Mouse (Mus musculus) forebrain, embryonic 12.5 days (tissue): ENCODE results near the gene Dnah2. TPM values are rescaled to one million over a fixed set of nuclear protein-coding genes. Genes with fewer than 3 reads are reported as not detected.

Experiments used
- ATAC-seq: fragments of 200-750 bp; cut with Nextera tagmentation; 2 replicates; pipeline ENCODE4 v1.8.0; 2017; ENCODE audit warnings: moderate TSS enrichment; ENCODE audit not compliant: low FRiP score
- H3K27ac ChIP-seq: fragments of 300-500 bp; sonication (generic); 2 replicates; pipeline ENCODE4 v1.5.1; 2016; ENCODE audit warnings: mild to moderate bottlenecking
- H3K27me3 ChIP-seq: fragments of 300-500 bp; sonication (generic); 2 replicates; pipeline ENCODE4 v1.6.1; 2016; ENCODE audit warnings: mild to moderate bottlenecking
- H3K36me3 ChIP-seq: fragments of 300-500 bp; sonication (generic); replicated peaks from 2 replicates; pipeline ENCODE4 v1.6.1; 2016; ENCODE audit warnings: mild to moderate bottlenecking
- H3K4me1 ChIP-seq: fragments of 300-500 bp; sonication (generic); 2 replicates; pipeline ENCODE4 v1.6.1; 2016
- H3K4me2 ChIP-seq: fragments of 300-500 bp; sonication (generic); 2 replicates; pipeline ENCODE4 v1.6.1; 2016; ENCODE audit warnings: mild to moderate bottlenecking, moderate library complexity
- H3K4me3 ChIP-seq: fragments of 300-500 bp; sonication (generic); replicated peaks from 2 replicates; pipeline ENCODE4 v1.5.1; 2016; ENCODE audit warnings: mild to moderate bottlenecking
- H3K9ac ChIP-seq: fragments of 300-500 bp; sonication (generic); 2 replicates; pipeline ENCODE4 v1.6.1; 2016; ENCODE audit warnings: mild to moderate bottlenecking
- H3K9me3 ChIP-seq: fragments of 300-500 bp; sonication (generic); 2 replicates; pipeline ENCODE4 v1.6.1; 2016
- WGBS: fragments of 180-500 bp; shearing (Covaris S2); methylation state at CpG from one replicate; pipeline ENCODE4 v1.1.7; 2016; 5-methylcytosine and 5-hydroxymethylcytosine counted together
- microRNA-seq: library from miRNA; unstranded; fragments of <30 nt; microRNA quantifications from one replicate; pipeline ENCODE4, GENCODE M21; 2017
- polyA plus RNA-seq: library from polyadenylated mRNA; unstranded; fragments of >200 nt; fragmentation: Nextera tagmentation; extraction: Ambion mirVana; gene quantifications from 2 replicates; pipeline ENCODE4 v1.2.1, GENCODE M21; 2016

The Dnah2 gene
- polyA plus RNA-seq, 1 experiment from 2014 or later: 2.1 TPM

DNA sequence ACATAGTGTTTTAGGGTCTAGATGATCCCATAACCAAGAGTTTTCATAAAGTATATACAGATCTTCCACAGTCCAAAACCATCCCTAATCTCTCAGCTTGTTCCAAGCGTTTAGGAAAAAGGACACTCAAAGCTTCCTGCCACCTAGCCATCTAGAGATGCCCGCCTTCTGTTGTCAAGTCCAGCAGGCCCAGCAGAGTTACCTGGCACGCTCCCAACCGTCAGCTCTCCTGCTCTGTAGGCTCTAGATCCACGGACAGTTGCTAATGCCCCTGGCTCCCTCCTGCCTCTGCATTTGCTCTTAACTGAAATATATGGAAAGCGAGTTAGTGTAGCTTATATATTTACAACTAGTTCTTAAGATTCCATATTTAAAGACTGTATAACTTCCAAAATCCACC, 167.6 kb downstream of the Dnah2 start:
- no peaks in the 10 kb centered on the region for H3K27me3 ChIP-seq
- H3K9me3 ChIP-seq: no peaks in the 10 kb centered on the region
- no peak overlapping the region for H3K4me2 ChIP-seq
- H3K9ac ChIP-seq: no peak overlapping the region
- 0 out of 2 replicates have a peak, but pooled peaks cover 3% of the 10 kb centered on the region for H3K36me3 ChIP-seq
- 82% methylated on average over 6 of the region's 6 CpGs for WGBS
- no peaks in the 10 kb centered on the region for H3K4me1 ChIP-seq
- no peak for ATAC-seq
- H3K27ac ChIP-seq: no peak overlapping the region
- no peak overlapping the region for H3K4me3 ChIP-seq

DNA sequence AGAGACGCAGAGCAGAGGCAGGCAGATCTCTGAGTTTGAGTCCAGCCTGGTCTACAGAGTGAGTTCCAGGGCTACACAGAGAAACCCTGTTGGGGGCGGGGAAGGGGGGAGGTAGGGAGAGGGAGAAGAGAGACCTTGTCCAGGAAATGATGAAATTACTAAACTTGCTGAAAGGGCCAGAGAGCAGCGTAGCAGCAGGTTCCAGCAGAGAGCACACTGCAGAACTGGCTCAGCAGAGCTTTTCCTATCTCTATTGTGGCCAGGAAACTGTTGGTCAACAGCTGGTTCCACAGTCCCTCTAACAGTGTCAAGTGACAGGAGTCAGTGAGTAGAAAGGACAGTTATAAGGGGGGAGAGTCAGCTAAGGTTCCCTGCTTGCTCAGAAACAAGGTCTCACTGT, 169.3 kb downstream of the Dnah2 start:
- no peak for ATAC-seq
- H3K4me2 ChIP-seq: no peak overlapping the region
- 88% methylated on average over 3 of the region's 3 CpGs for WGBS

DNA sequence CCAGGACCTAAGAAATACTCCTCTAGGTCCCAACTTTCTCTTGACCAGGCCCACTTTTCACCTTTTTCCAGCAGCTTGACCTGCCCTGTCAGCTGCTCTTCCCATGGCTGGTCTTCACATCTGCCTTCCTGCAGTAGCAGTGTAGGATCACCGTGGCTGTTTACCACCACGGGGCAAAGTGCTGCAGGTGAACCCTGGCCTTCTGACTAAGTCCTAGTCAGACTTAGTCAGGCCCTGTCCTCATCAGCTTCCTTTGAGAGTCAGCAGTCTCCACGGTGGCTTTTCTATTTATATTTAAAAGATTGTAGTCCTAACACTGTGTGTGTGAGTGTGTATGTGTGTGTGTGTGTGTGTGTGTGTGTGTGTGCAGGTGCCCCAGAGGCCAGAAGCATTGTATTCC, 171.1 kb downstream of the Dnah2 start:
- Histone ChIP-seq H3K27ac (no peak overlapping the region), H3K4me2 (no peak overlapping the region), H3K36me3 (peaks cover 20% of the 10 kb centered on the region), H3K9me3 (no peaks in the 10 kb centered on the region), H3K4me3 (no peak overlapping the region), H3K27me3 (no peaks in the 10 kb centered on the region), H3K9ac (no peak overlapping the region), H3K4me1 (0 out of 2 replicates have a peak, but pooled peaks cover 4% of the 10 kb centered on the region)
- ATAC-seq: no peak
- 84% methylated on average over 3 of the region's 3 CpGs for WGBS

More for the DNA sequence above, 169.3 kb downstream of the Dnah2 start:
- Histone ChIP-seq H3K27ac (no peak overlapping the region), H3K4me1 (no peaks in the 10 kb centered on the region), H3K27me3 (no peaks in the 10 kb centered on the region), H3K9me3 (no peaks in the 10 kb centered on the region), H3K36me3 (0 out of 2 replicates have a peak, but pooled peaks cover 7% of the 10 kb centered on the region), H3K9ac (no peak overlapping the region), H3K4me3 (no peak overlapping the region)

DNA sequence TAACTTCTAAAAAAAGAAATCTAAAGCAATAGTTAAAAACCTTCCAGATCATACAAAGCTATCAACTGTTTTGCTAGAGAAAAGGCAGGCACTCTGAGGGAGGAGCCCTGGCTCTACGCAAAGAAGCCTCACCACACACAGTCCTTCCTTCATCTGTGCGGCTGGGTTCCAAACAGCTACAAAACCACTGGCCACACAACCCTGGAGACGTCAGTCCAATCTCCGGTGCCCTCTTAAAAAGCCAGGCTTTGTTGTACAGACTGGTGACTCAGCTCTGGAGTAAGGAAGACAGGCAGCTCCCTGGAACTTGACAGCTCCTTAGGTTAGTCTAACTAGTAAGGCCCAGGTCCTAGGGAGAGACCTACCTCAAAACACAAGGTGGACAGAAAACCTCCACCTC, 173.3 kb downstream of the Dnah2 start:
- H3K27ac ChIP-seq: no peak overlapping the region
- H3K36me3 ChIP-seq: peaks cover 23% of the 10 kb centered on the region

DNA sequence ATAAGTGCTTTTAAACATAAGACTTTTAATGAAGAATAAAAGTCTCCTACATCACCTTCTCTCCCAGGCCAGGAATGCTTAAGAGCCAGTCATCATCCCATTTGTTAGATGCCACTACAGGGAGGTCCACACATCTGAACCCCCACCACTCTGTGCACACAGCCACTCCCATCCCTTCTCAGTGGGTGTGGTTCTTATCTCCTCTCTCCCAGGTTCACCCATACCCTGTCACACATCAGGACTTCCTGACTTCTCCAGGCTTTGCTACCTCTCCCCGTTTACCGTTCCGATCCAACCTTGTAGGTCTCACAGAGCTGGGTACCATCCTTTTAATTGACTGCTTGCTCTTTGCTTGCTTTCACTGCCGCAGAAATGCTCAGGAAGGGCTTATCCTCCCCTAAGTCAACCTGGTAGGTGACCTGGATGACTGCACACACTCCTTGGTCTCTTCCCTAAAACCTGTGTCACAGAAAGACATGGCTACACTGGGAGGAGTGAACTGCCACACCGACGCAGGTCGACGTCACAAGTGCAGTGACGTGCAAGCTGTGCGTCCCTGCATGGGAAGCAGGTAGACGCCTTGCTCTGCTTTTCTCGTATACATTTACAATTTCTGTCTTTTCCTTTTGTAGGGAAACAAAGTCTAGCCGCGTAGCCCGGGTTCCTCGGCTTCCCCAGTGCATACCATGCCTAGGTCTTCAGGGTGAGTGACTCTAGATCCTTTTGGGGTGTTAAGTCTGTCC, 175.5 kb downstream of the Dnah2 start:
- H3K4me1 ChIP-seq: peaks cover 32% of the 10 kb centered on the region
- H3K27me3 ChIP-seq: no peaks in the 10 kb centered on the region
- no peak for ATAC-seq
- H3K9ac ChIP-seq: no peak overlapping the region
- 92% methylated on average over 16 of the region's 16 CpGs for WGBS
- H3K4me3 ChIP-seq: no peak overlapping the region
- H3K36me3 ChIP-seq: peaks cover 23% of the 10 kb centered on the region
- H3K9me3 ChIP-seq: no peaks in the 10 kb centered on the region
- H3K27ac ChIP-seq: no peak overlapping the region
- no peak overlapping the region; the same call in 1 of the 2 replicates for H3K4me2 ChIP-seq

More for the DNA sequence above, 173.3 kb downstream of the Dnah2 start:
- H3K9ac ChIP-seq: no peak overlapping the region
- no peak overlapping the region for H3K4me2 ChIP-seq
- 89% methylated on average over 4 of the region's 4 CpGs for WGBS
- ATAC-seq: no peak
- no peaks in the 10 kb centered on the region for H3K9me3 ChIP-seq
- H3K27me3 ChIP-seq: no peaks in the 10 kb centered on the region
- H3K4me3 ChIP-seq: no peak overlapping the region
- H3K4me1 ChIP-seq: peaks cover 24% of the 10 kb centered on the region

DNA sequence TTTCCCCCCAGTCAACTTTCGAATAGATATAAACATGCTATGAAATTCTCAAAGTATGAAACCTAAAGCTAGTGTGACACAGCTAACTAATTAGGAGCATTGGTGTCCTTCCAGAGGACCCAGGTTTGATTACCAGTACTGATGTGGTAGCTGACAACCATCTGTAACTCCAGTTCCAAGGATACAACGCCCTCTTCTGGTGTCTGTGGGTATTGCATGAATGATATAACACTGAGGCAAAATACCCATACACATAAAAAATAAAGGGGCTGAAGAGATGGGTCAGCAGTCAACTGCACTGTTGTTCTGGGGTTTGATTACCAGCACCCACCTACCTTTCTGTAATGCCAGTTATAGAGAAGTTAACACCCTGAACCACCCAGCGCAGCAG, 176.1 kb downstream of the Dnah2 start:
- H3K9me3 ChIP-seq: no peaks in the 10 kb centered on the region
- peaks cover 38% of the 10 kb centered on the region for H3K4me1 ChIP-seq
- H3K27ac ChIP-seq: peak overlapping the region; percentile 78
- ATAC-seq: no peak
- H3K36me3 ChIP-seq: peaks cover 22% of the 10 kb centered on the region
- H3K4me3 ChIP-seq: no peak overlapping the region
- no peak overlapping the region; the same call in 1 of the 2 replicates for H3K4me2 ChIP-seq
- no peak overlapping the region for H3K9ac ChIP-seq
- 62% methylated on average over 3 of the region's 3 CpGs for WGBS
- H3K27me3 ChIP-seq: no peaks in the 10 kb centered on the region

DNA sequence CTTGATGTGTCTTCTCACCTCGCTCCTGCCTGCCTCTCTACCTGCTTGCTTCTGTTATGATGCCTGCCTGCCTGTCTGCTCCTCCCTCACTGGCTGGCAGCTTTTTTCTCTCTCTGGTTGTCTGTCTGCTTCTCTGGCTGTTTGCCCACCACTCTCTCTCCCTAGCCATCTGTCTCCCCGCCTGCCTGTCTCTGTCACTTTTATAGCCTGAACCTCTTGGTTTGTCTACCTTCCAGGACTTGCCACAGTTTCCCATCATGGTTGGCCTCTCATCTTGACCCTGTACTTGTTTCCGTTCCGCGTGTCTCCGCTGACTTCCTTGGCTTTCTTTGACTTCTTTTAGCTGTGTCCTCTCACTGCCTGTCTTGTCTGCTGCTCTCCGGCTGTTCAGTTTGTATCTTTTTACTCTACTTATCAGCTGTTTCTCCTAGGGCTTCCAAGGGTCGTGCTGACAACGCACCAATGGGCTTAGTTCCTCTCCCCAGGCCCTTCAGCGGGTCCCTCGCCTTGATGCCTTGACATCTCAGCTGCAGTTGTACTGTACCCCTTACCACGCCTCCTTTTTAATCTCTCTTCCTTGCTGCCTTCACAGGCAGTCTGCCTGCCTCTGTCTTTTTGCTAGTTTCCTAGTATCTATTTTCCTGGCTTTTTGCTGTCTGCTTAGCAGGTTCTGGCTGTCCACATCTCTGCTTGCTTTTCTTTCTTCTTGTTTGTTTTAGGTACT, 176.7 kb downstream of the Dnah2 start:
- Histone ChIP-seq H3K36me3 (peaks cover 21% of the 10 kb centered on the region), H3K4me1 (peaks cover 42% of the 10 kb centered on the region), H3K4me2 (peak overlapping the region; percentile 36), H3K27me3 (no peaks in the 10 kb centered on the region), H3K9ac (peak overlapping the region; percentile 45; the same call in 1 of the 2 replicates), H3K27ac (peak overlapping the region; percentile 78), H3K9me3 (no peaks in the 10 kb centered on the region), H3K4me3 (peak overlapping the region; percentile 8; the same call in 1 of the 2 replicates)
- 63% methylated on average over 12 of the region's 12 CpGs for WGBS
- no peak for ATAC-seq

DNA sequence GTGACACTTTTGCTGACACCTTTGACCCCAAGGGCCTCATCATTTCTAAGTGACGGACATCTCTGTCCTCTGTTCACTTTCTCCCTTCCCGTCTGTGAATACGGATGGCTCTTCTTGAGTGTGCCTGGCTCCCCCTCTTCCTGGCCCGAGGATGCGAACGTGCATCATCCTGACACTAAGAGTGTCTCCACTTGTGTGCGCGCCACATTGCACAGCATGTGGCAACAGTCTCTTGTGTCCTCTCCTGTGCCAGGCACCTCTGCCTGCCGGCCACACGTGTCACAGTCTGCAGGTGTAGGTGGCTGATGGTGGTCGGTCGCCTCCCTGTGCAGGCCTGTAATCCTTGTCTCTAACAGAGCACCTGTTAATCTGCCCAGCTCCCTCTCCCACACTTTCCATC, 177.3 kb downstream of the Dnah2 start:
- ATAC-seq: no peak
- Histone ChIP-seq H3K9ac (peak overlapping the region; percentile 45), H3K4me1 (peaks cover 42% of the 10 kb centered on the region)

DNA sequence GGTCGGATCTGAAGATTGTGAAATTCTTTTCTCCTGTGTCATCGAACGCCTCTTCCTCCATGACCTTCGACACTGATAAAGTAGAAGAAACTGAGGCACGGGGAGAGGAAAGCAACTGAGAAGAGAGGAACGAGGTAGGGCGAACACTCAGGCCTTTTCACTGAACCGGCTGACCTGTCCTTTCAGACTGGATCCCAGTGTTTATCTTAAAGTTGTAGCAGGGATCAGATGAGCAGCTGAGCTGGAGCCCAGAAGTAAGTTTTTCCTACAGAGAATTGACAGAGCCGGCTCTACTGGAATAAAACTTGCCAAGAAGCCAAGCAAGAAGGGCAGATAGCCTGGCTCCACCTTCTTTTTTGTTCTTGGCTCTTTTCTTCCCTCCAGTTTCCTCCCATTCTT, 178.1 kb downstream of the Dnah2 start:
- no peak overlapping the region for H3K4me3 ChIP-seq
- WGBS: 17% methylated on average over 9 of the region's 9 CpGs
- H3K9ac ChIP-seq: peak overlapping the region; percentile 45
- H3K36me3 ChIP-seq: peaks cover 19% of the 10 kb centered on the region
- ATAC-seq: no peak
- H3K4me2 ChIP-seq: peak overlapping the region; percentile 36
- H3K27ac ChIP-seq: peak overlapping the region; percentile 78
- no peaks in the 10 kb centered on the region for H3K9me3 ChIP-seq
- no peaks in the 10 kb centered on the region for H3K27me3 ChIP-seq
- H3K4me1 ChIP-seq: peaks cover 47% of the 10 kb centered on the region

More for the DNA sequence above, 177.3 kb downstream of the Dnah2 start:
- WGBS: 40% methylated on average over 12 of the region's 12 CpGs
- Histone ChIP-seq H3K4me3 (peak overlapping the region; percentile 8), H3K4me2 (peak overlapping the region; percentile 36), H3K27ac (peak overlapping the region; percentile 78), H3K27me3 (no peaks in the 10 kb centered on the region), H3K9me3 (no peaks in the 10 kb centered on the region), H3K36me3 (peaks cover 21% of the 10 kb centered on the region)

Small RNA genes lying within 50 kb of the gene (microRNA-seq; reads per million reads assigned to microRNA genes)
- not detected for gene Gm27493

Other genes with a start within 250 kb of the Dnah2 start
- 49.0 and 52.6 TPM in 2 replicates for gene Cntrob, start 225.3 kb downstream of the Dnah2 start, polyA plus RNA-seq
- 185 and 192 TPM in 2 replicates for gene Trappc1, start 225.1 kb downstream of the Dnah2 start, polyA plus RNA-seq
- 5.1 and 5.5 TPM in 2 replicates for gene Kcnab3, start 222.9 kb downstream of the Dnah2 start, polyA plus RNA-seq
- gene Rnf227, start 208.6 kb downstream of the Dnah2 start, polyA plus RNA-seq: 44.8 and 46.3 TPM in 2 replicates
- gene Chd3, start 179.7 kb downstream of the Dnah2 start, polyA plus RNA-seq: 94.3 and 98.3 TPM in 2 replicates
- 91.7 and 103 TPM in 2 replicates for gene Naa38, start 153.6 kb downstream of the Dnah2 start, polyA plus RNA-seq
- gene Cyb5d1, start 153.5 kb downstream of the Dnah2 start, polyA plus RNA-seq: 55.0 and 60.9 TPM in 2 replicates
- 9.1 and 11.2 TPM in 2 replicates for gene Tmem88, start 150.9 kb downstream of the Dnah2 start, polyA plus RNA-seq
- gene Kdm6b, start 135.4 kb downstream of the Dnah2 start, polyA plus RNA-seq: 50.8 and 53.3 TPM in 2 replicates
- 63.7 and 72.7 TPM in 2 replicates for gene Efnb3, start 11.1 kb upstream of the Dnah2 start, polyA plus RNA-seq
- 33.0 and 36.0 TPM in 2 replicates for gene Wrap53, start 31.1 kb upstream of the Dnah2 start, polyA plus RNA-seq
- gene Trp53, start 31.2 kb upstream of the Dnah2 start, polyA plus RNA-seq: 120 and 124 TPM in 2 replicates
- gene Atp1b2, start 56.8 kb upstream of the Dnah2 start, polyA plus RNA-seq: 11.9 and 12.6 TPM in 2 replicates
- not detected in 2 replicates for gene Shbg, start 68.8 kb upstream of the Dnah2 start, polyA plus RNA-seq
- 15.8 and 21.5 TPM in 2 replicates for gene Sat2, start 72.9 kb upstream of the Dnah2 start, polyA plus RNA-seq
- gene Fxr2, start 83.9 kb upstream of the Dnah2 start, polyA plus RNA-seq: 46.0 and 48.9 TPM in 2 replicates
- gene Sox15, start 106.2 kb upstream of the Dnah2 start, polyA plus RNA-seq: not detected in 2 replicates
- 74.7 and 80.9 TPM in 2 replicates for gene Mpdu1, start 113.5 kb upstream of the Dnah2 start, polyA plus RNA-seq
- 5.5 TPM in 2 replicates for gene Cd68, start 117.0 kb upstream of the Dnah2 start, polyA plus RNA-seq
- 694 and 751 TPM in 2 replicates for gene Eif4a1, start 123.3 kb upstream of the Dnah2 start, polyA plus RNA-seq
- 106 and 119 TPM in 2 replicates for gene Senp3, start 133.0 kb upstream of the Dnah2 start, polyA plus RNA-seq
- 0.26 TPM in 1 of 2 replicates, not detected in the other for gene Tnfsf13, start 136.7 kb upstream of the Dnah2 start, polyA plus RNA-seq
- gene Tnfsf12, start 146.7 kb upstream of the Dnah2 start, polyA plus RNA-seq: 1.3 and 1.6 TPM in 2 replicates
- gene Tnfsfm13, start 147.0 kb upstream of the Dnah2 start, polyA plus RNA-seq: 0.51 and 0.84 TPM in 2 replicates
- gene Polr2a, start 209.5 kb upstream of the Dnah2 start, polyA plus RNA-seq: 31.3 and 35.4 TPM in 2 replicates
- 0.13 and 0.33 TPM in 2 replicates for gene Slc35g3, start 212.9 kb upstream of the Dnah2 start, polyA plus RNA-seq
- 1.3 and 1.5 TPM in 2 replicates for gene Zbtb4, start 216.8 kb upstream of the Dnah2 start, polyA plus RNA-seq
- gene Chrnb1, start 246.8 kb upstream of the Dnah2 start, polyA plus RNA-seq: 1.2 and 1.8 TPM in 2 replicates